Mouse (Mus musculus) liver, postnatal 0 days (tissue): ENCODE data around the gene Sec14l2.

ENCODE experiments used
- CTCF ChIP-seq: sonication (generic); IDR thresholded peaks from 2 replicates; pipeline ENCODE4 v1.5.1; 2016; ENCODE audit warnings: antibody characterized with exemption, low read depth
- EP300 ChIP-seq: IDR thresholded peaks from 2 replicates; pipeline ENCODE4 v1.6.1; 2016; ENCODE audit warnings: antibody characterized with exemption, low read depth, mild to moderate bottlenecking

GRCm38 (mm10) chr11:4064627-4065122 lies 58.5 kb downstream of the Sec14l2 start, which contains the start of gene Sec14l3:
- TF ChIP-seq CTCF (no peak), EP300 (no peak)
